Mouse (Mus musculus): ENCODE data around the gene Pitpnm1. TPM values are rescaled to one million over a fixed set of nuclear protein-coding genes. Genes with fewer than 3 reads are reported as not detected.

The Pitpnm1 gene
- polyA plus RNA-seq, 1 experiment from 2014 or later = 9.2 TPM

GRCm38 (mm10) chr19:4072706-4073424 is 26.9 kb upstream of the Pitpnm1 start:
- no peaks in the 10 kb centered on the region for H3K36me3 ChIP-seq (ENCODE audit: control insufficient read depth, insufficient read depth, low read length)
- no peak for ATAC-seq (ENCODE audit: insufficient number of reproducible peaks, insufficient read depth, low FRiP score, low read depth)
- H3K4me2 ChIP-seq (replicated peaks; ENCODE audit: low read depth, low read length) = no peak overlapping the region
- WGBS = 79% methylated on average over 6 of the region's 6 CpGs
- no peaks in the 10 kb centered on the region for H3K9me3 ChIP-seq (ENCODE audit: control insufficient read depth, low read depth, low read length)
- H3K27ac ChIP-seq (ENCODE audit: low read length) = no peak overlapping the region
- H3K4me3 ChIP-seq (ENCODE audit: low read depth, low read length) = no peak overlapping the region
- H3K4me1 ChIP-seq (ENCODE audit: control insufficient read depth, insufficient read depth, low read length) = no peaks in the 10 kb centered on the region
- no peaks in the 10 kb centered on the region for H3K27me3 ChIP-seq (ENCODE audit: control insufficient read depth, insufficient read depth, low read length)
- H3K9ac ChIP-seq (replicated peaks; ENCODE audit: low read depth, low read length) = no peak overlapping the region

- no peak for ATAC-seq (ENCODE audit: insufficient number of reproducible peaks, insufficient read depth, low FRiP score, low read depth)
- no peak overlapping the region for H3K27ac ChIP-seq (ENCODE audit: low read length)
- H3K4me3 ChIP-seq (ENCODE audit: low read depth, low read length) = no peak overlapping the region
- no peak overlapping the region for H3K4me2 ChIP-seq (replicated peaks; ENCODE audit: low read depth, low read length)
- no peak overlapping the region for H3K9ac ChIP-seq (replicated peaks; ENCODE audit: low read depth, low read length)
- no peaks in the 10 kb centered on the region for H3K36me3 ChIP-seq (ENCODE audit: control insufficient read depth, insufficient read depth, low read length)
- no peaks in the 10 kb centered on the region for H3K27me3 ChIP-seq (ENCODE audit: control insufficient read depth, insufficient read depth, low read length)
- WGBS = 95% methylated on average over 1 of the region's 1 CpGs
- H3K4me1 ChIP-seq (ENCODE audit: control insufficient read depth, insufficient read depth, low read length) = no peaks in the 10 kb centered on the region
- H3K9me3 ChIP-seq (ENCODE audit: control insufficient read depth, low read depth, low read length) = no peaks in the 10 kb centered on the region
Measured at GRCm38 (mm10) chr19:4075531-4075930, 24.3 kb upstream of the Pitpnm1 start.

- WGBS = 81% methylated on average over 1 of the region's 1 CpGs
- Histone ChIP-seq H3K4me1 (ENCODE audit: control insufficient read depth, insufficient read depth, low read length) (no peaks in the 10 kb centered on the region), H3K27ac (ENCODE audit: low read length) (no peak overlapping the region), H3K9me3 (ENCODE audit: control insufficient read depth, low read depth, low read length) (no peaks in the 10 kb centered on the region), H3K36me3 (ENCODE audit: control insufficient read depth, insufficient read depth, low read length) (no peaks in the 10 kb centered on the region), H3K4me2 (replicated peaks; ENCODE audit: low read depth, low read length) (no peak overlapping the region), H3K4me3 (ENCODE audit: low read depth, low read length) (no peak overlapping the region), H3K27me3 (ENCODE audit: control insufficient read depth, insufficient read depth, low read length) (no peaks in the 10 kb centered on the region), H3K9ac (replicated peaks; ENCODE audit: low read depth, low read length) (no peak overlapping the region)
- ATAC-seq (ENCODE audit: insufficient number of reproducible peaks, insufficient read depth, low FRiP score, low read depth) = no peak
Measured at GRCm38 (mm10) chr19:4079594-4079993, 20.2 kb upstream of the Pitpnm1 start.

GRCm38 (mm10) chr19:4080511-4081009 is 19.2 kb upstream of the Pitpnm1 start:
- H3K27ac ChIP-seq (ENCODE audit: low read length) = no peak overlapping the region
- no peaks in the 10 kb centered on the region for H3K36me3 ChIP-seq (ENCODE audit: control insufficient read depth, insufficient read depth, low read length)
- 63% methylated on average over 8 of the region's 8 CpGs for WGBS
- H3K27me3 ChIP-seq (ENCODE audit: control insufficient read depth, insufficient read depth, low read length) = no peaks in the 10 kb centered on the region
- H3K4me1 ChIP-seq (ENCODE audit: control insufficient read depth, insufficient read depth, low read length) = no peaks in the 10 kb centered on the region
- H3K9me3 ChIP-seq (ENCODE audit: control insufficient read depth, low read depth, low read length) = no peaks in the 10 kb centered on the region
- peak; percentile 42; the same call in 1 of the 2 replicates for ATAC-seq (ENCODE audit: insufficient number of reproducible peaks, insufficient read depth, low FRiP score, low read depth)
- H3K4me3 ChIP-seq (ENCODE audit: low read depth, low read length) = no peak overlapping the region
- H3K9ac ChIP-seq (replicated peaks; ENCODE audit: low read depth, low read length) = no peak overlapping the region
- no peak overlapping the region for H3K4me2 ChIP-seq (replicated peaks; ENCODE audit: low read depth, low read length)

- WGBS = 59% methylated on average over 3 of the region's 3 CpGs
- H3K36me3 ChIP-seq (ENCODE audit: control insufficient read depth, insufficient read depth, low read length) = no peaks in the 10 kb centered on the region
- no peak for ATAC-seq (ENCODE audit: insufficient number of reproducible peaks, insufficient read depth, low FRiP score, low read depth)
- H3K4me2 ChIP-seq (replicated peaks; ENCODE audit: low read depth, low read length) = no peak within 1 kb of the TSS
- no peaks in the 10 kb centered on the region for H3K9me3 ChIP-seq (ENCODE audit: control insufficient read depth, low read depth, low read length)
- H3K27ac ChIP-seq (ENCODE audit: low read length) = no peak within 1 kb of the TSS
- H3K9ac ChIP-seq (replicated peaks; ENCODE audit: low read depth, low read length) = no peak within 1 kb of the TSS
- H3K4me1 ChIP-seq (ENCODE audit: control insufficient read depth, insufficient read depth, low read length) = no peaks in the 10 kb centered on the region
- H3K27me3 ChIP-seq (ENCODE audit: control insufficient read depth, insufficient read depth, low read length) = no peaks in the 10 kb centered on the region
- H3K4me3 ChIP-seq (ENCODE audit: low read depth, low read length) = no peak within 1 kb of the TSS
Measured at GRCm38 (mm10) chr19:4081394-4081793, 18.4 kb upstream of the Pitpnm1 start, which contains the start of gene Cabp2. Gene Cabp2, plus strand, starts transcription at chr19:4081578.

GRCm38 (mm10) chr19:4082219-4082965 is 17.4 kb upstream of the Pitpnm1 start:
- whole genome bisulfite sequencing = 82% methylated on average over 11 of the region's 11 CpGs
- no peaks in the 10 kb centered on the region for H3K9me3 ChIP-seq (ENCODE audit: control insufficient read depth, low read depth, low read length)
- no peaks in the 10 kb centered on the region for H3K4me1 ChIP-seq (ENCODE audit: control insufficient read depth, insufficient read depth, low read length)
- no peak overlapping the region for H3K4me2 ChIP-seq (replicated peaks; ENCODE audit: low read depth, low read length)
- no peak for ATAC-seq (ENCODE audit: insufficient number of reproducible peaks, insufficient read depth, low FRiP score, low read depth)
- no peak overlapping the region for H3K9ac ChIP-seq (replicated peaks; ENCODE audit: low read depth, low read length)
- no peaks in the 10 kb centered on the region for H3K36me3 ChIP-seq (ENCODE audit: control insufficient read depth, insufficient read depth, low read length)
- H3K27me3 ChIP-seq (ENCODE audit: control insufficient read depth, insufficient read depth, low read length) = no peaks in the 10 kb centered on the region
- H3K27ac ChIP-seq (ENCODE audit: low read length) = no peak overlapping the region
- H3K4me3 ChIP-seq (ENCODE audit: low read depth, low read length) = no peak overlapping the region

GRCm38 (mm10) chr19:4083316-4083715 is 16.5 kb upstream of the Pitpnm1 start:
- Histone ChIP-seq H3K4me1 (ENCODE audit: control insufficient read depth, insufficient read depth, low read length) (no peaks in the 10 kb centered on the region), H3K27ac (ENCODE audit: low read length) (no peak overlapping the region), H3K9ac (replicated peaks; ENCODE audit: low read depth, low read length) (no peak overlapping the region), H3K9me3 (ENCODE audit: control insufficient read depth, low read depth, low read length) (no peaks in the 10 kb centered on the region), H3K36me3 (ENCODE audit: control insufficient read depth, insufficient read depth, low read length) (no peaks in the 10 kb centered on the region), H3K27me3 (ENCODE audit: control insufficient read depth, insufficient read depth, low read length) (no peaks in the 10 kb centered on the region), H3K4me3 (ENCODE audit: low read depth, low read length) (no peak overlapping the region), H3K4me2 (replicated peaks; ENCODE audit: low read depth, low read length) (no peak overlapping the region)
- 83% methylated on average over 7 of the region's 7 CpGs for WGBS
- ATAC-seq (ENCODE audit: insufficient number of reproducible peaks, insufficient read depth, low FRiP score, low read depth) = no peak

GRCm38 (mm10) chr19:4083826-4084225 is 16.0 kb upstream of the Pitpnm1 start:
- H3K4me2 ChIP-seq (replicated peaks; ENCODE audit: low read depth, low read length) = no peak overlapping the region
- no peaks in the 10 kb centered on the region for H3K36me3 ChIP-seq (ENCODE audit: control insufficient read depth, insufficient read depth, low read length)
- H3K4me1 ChIP-seq (ENCODE audit: control insufficient read depth, insufficient read depth, low read length) = no peaks in the 10 kb centered on the region
- no peak for ATAC-seq (ENCODE audit: insufficient number of reproducible peaks, insufficient read depth, low FRiP score, low read depth)
- H3K27ac ChIP-seq (ENCODE audit: low read length) = no peak overlapping the region
- no peaks in the 10 kb centered on the region for H3K9me3 ChIP-seq (ENCODE audit: control insufficient read depth, low read depth, low read length)
- H3K27me3 ChIP-seq (ENCODE audit: control insufficient read depth, insufficient read depth, low read length) = no peaks in the 10 kb centered on the region
- 17% methylated on average over 8 of the region's 8 CpGs for WGBS
- no peak overlapping the region for H3K9ac ChIP-seq (replicated peaks; ENCODE audit: low read depth, low read length)
- H3K4me3 ChIP-seq (ENCODE audit: low read depth, low read length) = no peak overlapping the region
